Mouse (Mus musculus) spleen, embryonic (tissue): ENCODE measurements around the gene Exoc8.

ENCODE experiments used
- CTCF ChIA-PET: fragments of 350-600 bp; sonication (Branson Sonifier 250); formaldehyde crosslinking; loops from one replicate; lab custom pipeline; 2022; lab: Charles Lee

The Exoc8 gene

GRCm38 (mm10) chr8:124910349-124910748, 12.8 kb upstream of the Exoc8 start:
- CTCF ChIA-PET = no interaction called here

GRCm38 (mm10) chr8:124909936-124910335, 12.4 kb upstream of the Exoc8 start:
- CTCF ChIA-PET = no interaction called here

GRCm38 (mm10) chr8:124905482-124905881, 8.0 kb upstream of the Exoc8 start:
- CTCF ChIA-PET = no interaction called here

DNA sequence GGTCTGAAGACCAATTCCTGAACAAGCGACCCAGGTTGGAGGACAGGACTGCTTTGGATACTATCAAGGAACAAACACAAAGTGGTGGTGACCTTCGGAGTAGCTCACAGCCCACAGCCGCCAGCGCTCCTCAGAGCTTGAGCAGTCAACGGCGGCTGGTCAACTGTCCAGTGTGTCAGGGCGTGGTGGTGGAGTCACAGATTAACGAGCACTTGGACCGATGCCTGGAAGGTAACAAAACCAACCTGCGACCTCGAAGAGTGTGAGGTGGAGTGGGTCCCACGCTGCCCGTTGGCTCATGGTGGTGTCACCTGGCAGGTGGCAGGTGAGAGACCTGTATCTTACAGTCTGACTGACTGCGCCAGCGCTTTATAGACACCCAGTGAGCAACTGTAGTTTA, 5.7 kb upstream of the Exoc8 start:
- CTCF ChIA-PET = no interaction called here

DNA sequence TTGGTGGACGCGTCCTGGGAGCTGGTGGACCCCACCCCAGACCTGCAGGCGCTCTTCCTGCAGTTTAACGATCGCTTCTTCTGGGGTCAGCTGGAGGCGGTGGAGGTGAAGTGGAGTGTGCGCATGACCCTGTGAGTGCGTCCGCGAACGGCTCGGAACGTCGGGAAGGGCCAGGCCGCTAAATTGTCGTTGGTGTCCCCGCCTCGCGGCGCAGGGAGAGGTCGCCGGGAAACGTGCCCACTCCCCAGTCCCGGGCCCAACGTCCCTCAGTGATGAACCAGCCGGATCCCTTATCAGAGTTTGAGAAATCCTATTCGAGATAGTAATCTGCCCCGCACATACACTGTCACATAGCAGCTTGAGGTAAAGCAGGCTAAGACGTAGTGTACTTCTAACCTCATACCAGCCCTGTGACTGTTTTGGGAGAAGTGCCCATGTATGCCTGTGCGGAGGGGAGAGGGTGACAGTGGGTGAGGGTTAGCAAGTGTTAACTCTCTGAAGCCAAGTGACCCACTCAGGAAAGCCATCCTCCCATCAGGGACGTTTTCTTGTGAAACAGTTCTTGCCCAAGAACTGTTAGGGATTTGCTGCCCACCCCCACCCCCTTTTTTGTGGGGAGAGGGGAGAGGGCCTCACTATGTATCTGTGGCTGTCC, 873 bp upstream of the Exoc8 start:
- CTCF ChIA-PET = no interaction called here

DNA sequence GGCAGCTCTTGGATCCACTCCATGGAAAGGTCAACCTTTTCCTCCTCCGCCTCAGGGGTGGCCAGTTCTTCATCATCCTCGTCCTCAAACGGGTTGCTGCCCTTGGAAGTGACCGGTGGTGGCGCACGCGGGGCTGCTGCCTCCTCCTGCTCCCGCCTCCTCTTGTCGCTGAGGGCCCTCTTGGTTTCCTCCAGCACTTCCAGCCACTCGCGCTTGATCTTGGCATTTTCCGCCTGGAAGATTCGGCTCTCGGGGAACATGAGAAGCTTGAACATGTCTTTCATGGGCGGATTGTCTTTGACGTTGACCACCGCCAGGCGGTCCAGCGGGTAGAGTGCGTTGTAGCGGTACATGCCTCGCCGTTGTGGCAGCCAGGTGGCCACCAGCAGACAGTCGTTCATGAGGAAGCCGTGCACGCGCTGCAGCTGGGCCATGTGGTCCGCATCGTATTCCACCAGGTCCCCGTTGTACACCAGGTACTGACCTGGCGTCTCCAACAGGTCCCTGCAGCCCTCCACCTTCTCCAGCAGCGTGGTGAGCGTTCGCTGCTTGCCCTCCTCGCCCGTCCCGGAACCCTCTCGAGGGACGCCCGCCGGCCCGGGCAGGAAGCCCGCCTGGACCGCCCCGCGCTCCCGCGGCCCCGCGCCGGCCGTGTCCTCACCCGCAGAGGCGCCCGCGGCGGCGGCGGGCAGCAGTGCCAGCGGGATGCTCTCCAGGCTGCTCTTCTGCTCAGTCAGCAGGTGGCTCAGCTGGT, 696 bp downstream of the Exoc8 start:
- CTCF ChIA-PET = interaction anchor here (0.6 kb wide), 1 partner anchor 109 kb away, joined by 3 read pairs; no protein-coding TSS in a partner anchor

DNA sequence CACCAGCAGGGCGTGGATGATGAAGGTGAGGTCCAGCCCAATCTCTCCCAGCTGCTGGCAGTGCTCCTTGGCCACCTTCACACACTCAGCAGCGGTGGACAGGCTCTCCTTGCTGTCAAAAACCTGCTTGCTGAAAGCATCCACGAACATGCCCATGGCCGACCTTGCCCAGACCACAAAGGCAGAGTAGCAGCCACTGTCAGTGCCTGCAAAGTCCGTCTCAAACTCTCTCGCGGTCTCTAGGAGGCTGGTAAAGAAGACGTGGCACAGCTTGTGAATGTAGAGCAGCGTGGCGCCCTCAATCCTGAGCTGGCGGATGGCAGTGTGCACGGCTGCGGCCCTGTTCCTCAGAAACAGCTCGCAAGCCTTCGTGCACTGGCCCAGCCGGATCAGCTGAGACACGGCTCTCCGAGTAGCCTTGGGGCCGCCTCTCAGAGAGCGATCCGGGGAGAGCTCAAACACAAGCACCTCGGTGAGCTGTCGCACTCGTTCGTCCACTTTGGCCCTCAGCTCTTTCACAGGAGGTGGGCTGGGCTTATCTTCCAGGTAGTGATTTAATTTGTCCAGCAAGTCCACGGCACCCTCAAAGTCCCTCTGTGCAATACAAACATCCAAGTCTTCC, 1.4 kb downstream of the Exoc8 start:
- CTCF ChIA-PET = no interaction called here

- CTCF ChIA-PET = no interaction called here
These were observed 4.9 kb downstream of the Exoc8 start for GRCm38 (mm10) chr8:124892596-124892995.

GRCm38 (mm10) chr8:124888385-124888784, 9.1 kb downstream of the Exoc8 start:
- CTCF ChIA-PET = interaction anchor here (0.5 kb wide), 2 partner anchors 1113 to 1114 kb away, joined by 4 read pairs; no protein-coding TSS in a partner anchor

DNA sequence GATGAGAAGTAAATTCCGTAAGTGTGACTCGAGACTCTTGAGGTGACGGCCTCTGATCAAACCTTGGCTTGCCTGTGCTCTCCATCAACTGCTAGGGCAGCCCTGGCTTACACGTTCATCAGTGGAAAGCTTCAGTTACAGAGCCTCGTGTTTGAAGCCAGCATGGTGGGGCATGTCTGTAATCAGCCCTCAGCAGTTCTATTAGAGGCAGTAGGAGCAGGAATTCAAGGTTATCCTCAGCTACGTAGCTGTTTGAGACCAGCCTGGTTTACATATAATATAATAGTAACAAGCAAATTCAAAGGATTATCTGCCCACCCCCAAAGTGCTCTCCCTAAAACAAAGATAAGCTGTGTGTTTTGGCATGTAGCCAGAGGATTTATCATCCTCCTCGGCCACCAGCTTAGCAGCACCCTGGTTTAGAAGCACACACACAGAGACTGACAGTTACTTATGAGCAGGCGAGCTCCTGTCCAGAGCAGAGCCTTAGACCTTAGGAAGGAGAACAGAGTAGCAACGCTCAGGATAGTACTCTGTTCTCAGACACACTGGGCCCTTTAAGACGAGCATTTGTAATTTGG, 18.5 kb downstream of the Exoc8 start:
- CTCF ChIA-PET = interaction anchor here (0.6 kb wide), 1 partner anchor 231 kb away, joined by 7 read pairs; no protein-coding TSS in a partner anchor

GRCm38 (mm10) chr8:124878141-124878540, 19.4 kb downstream of the Exoc8 start:
- CTCF ChIA-PET = no interaction called here

DNA sequence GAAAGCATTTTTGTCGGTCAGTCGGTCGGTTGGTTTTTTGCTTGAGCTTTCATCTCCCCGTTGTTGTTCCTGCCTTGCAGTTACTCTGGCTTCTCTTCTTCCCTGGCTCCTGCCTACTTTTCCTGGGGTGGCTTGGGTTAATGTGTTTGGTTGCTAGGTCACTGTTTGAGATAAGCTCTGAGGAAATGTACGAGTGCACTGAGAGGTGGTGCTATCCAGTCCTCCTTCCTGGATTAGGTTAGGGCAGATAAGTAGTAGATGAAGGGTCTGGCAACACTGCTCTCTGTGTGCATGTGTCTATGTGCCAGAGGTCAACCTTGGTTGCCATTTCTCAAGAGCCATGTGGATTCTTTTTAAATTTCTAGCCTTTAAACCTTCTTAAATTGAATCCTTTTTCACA, 24.8 kb downstream of the Exoc8 start:
- CTCF ChIA-PET = no interaction called here

- CTCF ChIA-PET = no interaction called here
These were observed 25.4 kb downstream of the Exoc8 start for GRCm38 (mm10) chr8:124872081-124872480.

DNA sequence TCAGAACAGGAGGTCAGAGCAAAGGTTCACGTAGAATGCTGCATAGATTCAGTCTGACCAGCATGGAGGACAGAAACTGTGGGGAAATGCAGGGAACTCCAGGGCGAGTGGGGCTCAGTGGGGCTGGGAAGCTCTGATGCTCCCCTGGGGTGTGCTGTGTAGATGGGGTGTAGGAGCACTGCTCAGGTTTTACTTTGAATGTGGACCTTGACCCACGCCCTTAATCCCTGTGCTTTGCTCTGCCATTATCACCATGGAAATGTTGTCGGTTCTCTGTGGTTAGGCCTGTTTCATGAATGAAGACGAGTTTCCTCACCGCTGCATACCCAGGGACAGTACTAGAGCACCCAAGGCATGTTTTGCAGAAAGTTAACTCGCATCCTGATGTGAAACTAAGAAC, 26.0 kb downstream of the Exoc8 start:
- CTCF ChIA-PET = no interaction called here

- CTCF ChIA-PET = no interaction called here
These were observed 27.8 kb downstream of the Exoc8 start for GRCm38 (mm10) chr8:124869708-124870107.

DNA sequence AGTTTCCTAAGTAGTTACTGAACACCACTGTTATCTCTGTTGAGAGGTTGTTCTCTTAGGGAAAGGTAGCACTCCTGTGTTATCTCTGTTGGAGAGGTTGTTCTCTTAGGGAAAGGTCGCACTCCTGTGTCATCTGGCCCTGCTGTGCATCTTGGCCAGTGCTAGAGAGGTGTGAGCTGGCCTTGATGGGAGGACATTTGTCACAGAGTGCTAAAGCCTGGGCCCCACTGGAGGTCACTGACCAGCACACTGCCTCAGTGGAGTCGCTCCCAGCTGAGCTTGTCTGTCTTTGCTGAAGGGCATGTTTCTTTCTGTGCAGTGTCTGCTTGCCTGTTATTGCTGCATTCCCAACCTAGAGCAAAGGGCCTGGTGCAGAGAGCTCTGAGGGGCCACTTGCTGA, 30.4 kb downstream of the Exoc8 start:
- CTCF ChIA-PET = interaction anchor here (0.7 kb wide), 1 partner anchor 61 kb away, joined by 3 read pairs; no protein-coding TSS in a partner anchor

DNA sequence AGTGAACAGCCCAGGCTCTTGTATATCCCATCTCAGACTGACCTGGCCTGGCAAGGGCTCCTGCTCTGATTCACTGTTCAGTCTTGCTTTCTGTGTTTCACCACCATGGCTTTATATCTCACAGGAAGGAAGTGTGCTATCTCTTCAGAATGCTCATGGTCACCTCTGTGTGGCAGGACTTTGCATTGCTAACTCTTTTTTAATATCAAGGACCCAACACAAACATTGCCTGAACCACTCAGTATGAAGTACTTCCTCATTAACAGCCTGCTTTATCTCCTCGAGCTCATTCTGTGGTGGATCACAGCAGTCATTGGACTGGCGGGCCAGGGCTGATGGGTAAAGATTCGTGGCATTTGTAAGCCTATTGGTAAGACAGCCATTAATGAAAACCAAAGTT, 30.8 kb downstream of the Exoc8 start:
- CTCF ChIA-PET = interaction anchor here (0.7 kb wide), 1 partner anchor 62 kb away, joined by 3 read pairs; no protein-coding TSS in a partner anchor

GRCm38 (mm10) chr8:124863729-124864128, 33.8 kb downstream of the Exoc8 start:
- CTCF ChIA-PET = no interaction called here

- CTCF ChIA-PET = no interaction called here
These were observed 34.3 kb downstream of the Exoc8 start for GRCm38 (mm10) chr8:124863163-124863677.

- CTCF ChIA-PET = no interaction called here
These were observed 35.0 kb downstream of the Exoc8 start, which contains the start of the genes Gnpat and 2810004N23Rik for GRCm38 (mm10) chr8:124862321-124863162. Gene Gnpat, plus strand, starts transcription at chr8:124863033. Gene 2810004N23Rik, minus strand, starts transcription at chr8:124863120.

DNA sequence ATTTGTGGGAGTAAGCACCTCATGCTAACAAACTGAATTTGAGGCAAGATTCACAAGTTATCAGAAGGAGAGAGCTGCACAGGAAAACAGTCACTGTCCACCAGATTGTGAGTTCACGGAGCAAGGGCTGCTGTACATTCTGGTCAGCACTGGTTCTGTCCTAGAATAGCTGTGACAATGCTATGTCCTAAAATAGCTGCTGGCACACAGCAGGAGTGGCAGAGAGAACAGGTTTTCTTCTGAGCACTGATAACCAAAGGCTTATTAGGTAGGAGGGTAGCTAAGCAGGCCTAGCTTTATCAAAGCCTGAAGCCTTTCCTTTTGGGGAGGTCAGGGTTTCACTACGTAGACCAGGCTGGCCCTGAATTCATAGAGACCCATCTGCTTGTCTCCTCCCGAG, 37.3 kb downstream of the Exoc8 start:
- CTCF ChIA-PET = interaction anchor here (0.6 kb wide), 1 partner anchor 70 kb away, joined by 3 read pairs; no protein-coding TSS in a partner anchor
